ENCODE assay signal across 22 mouse cellular contexts in the genomic region with DNA sequence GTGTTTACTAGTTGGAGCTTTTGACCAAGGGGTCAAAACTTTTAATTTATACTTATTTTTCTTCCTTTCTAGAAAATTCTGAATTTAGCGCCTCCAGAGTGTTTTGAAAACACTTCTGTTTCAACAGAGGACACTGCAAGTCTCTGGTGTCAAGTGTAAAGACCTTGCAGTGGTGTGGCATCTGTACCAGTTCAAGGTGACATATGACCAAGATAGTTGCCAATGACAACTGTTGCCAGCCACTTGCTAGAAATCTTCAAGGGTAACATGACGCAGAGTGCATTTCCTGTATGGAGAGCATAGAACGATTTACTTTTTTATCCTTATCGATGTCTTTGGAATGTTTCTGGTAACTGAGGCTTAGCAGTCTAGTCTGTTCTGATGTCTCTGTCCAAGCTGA.
DNase-seq lines count a peak whose midpoint lies in the region; ATAC-seq and TF ChIP-seq lines count a peak whose summit lies in the region.
"Had no signal": no experiment of that assay in that cellular context is flagged by ENCODE, and none has a peak within 500 bp of the region (broad histone marks: within the 10 kb centered on the region; RNA-seq: fewer than 3 reads in every experiment).

No protein-coding gene starts in this region.

- TF ChIP-seq EP300 in liver, postnatal 0 days (IDR thresholded peaks at IDR 0.05; ENCODE audit: low read depth), result no peak

- no peaks in the 10 kb centered on the region for H3K9me3 ChIP-seq in heart, embryonic 10.5 days
- no peaks in the 10 kb centered on the region for H3K9me3 ChIP-seq in liver, embryonic 15.5 days (replicated peaks)
- no peaks in the 10 kb centered on the region for H3K9me3 ChIP-seq in liver, postnatal 0 days (ENCODE audit: low read length)
- H3K9me3 ChIP-seq: embryonic facial prominence, embryonic 15.5 days; forebrain, embryonic 15.5 days; hindbrain, embryonic 15.5 days; limb, embryonic 12.5 days; midbrain, embryonic 15.5 days; neural tube, embryonic 12.5 days had no signal

- no peak for TF ChIP-seq CTCF in liver, postnatal 0 days (IDR thresholded peaks at IDR 0.05; ENCODE audit: low read depth)

- no peak overlapping the region for H3K4me3 ChIP-seq in heart, embryonic 10.5 days
- H3K4me3 ChIP-seq in liver, embryonic 15.5 days (replicated peaks), result no peak overlapping the region
- no peak overlapping the region for H3K4me3 ChIP-seq in liver, postnatal 0 days (ENCODE audit: low read depth, low read length)
- H3K4me3 ChIP-seq: embryonic facial prominence, embryonic 15.5 days; forebrain, embryonic 15.5 days; hindbrain, embryonic 15.5 days; limb, embryonic 12.5 days; midbrain, embryonic 15.5 days; neural tube, embryonic 12.5 days had no signal

- H3K4me2 ChIP-seq in liver, embryonic 15.5 days, result no peak overlapping the region
- no peak overlapping the region for H3K4me2 ChIP-seq in liver, postnatal 0 days (ENCODE audit: low read depth, low read length)
- H3K4me2 ChIP-seq: embryonic facial prominence, embryonic 15.5 days; forebrain, embryonic 15.5 days; heart, embryonic 11.5 days; hindbrain, embryonic 15.5 days; limb, embryonic 12.5 days; midbrain, embryonic 15.5 days; neural tube, embryonic 12.5 days had no signal

- H3K4me1 ChIP-seq in heart, embryonic 10.5 days, result peaks cover 20% of the 10 kb centered on the region
- no peaks in the 10 kb centered on the region for H3K4me1 ChIP-seq in liver, embryonic 15.5 days (replicated peaks)
- H3K4me1 ChIP-seq in liver, postnatal 0 days (ENCODE audit: insufficient read depth), result peaks cover 5% of the 10 kb centered on the region; the same call in 1 of the 2 replicates
- H3K4me1 ChIP-seq: embryonic facial prominence, embryonic 15.5 days; forebrain, embryonic 15.5 days; hindbrain, embryonic 15.5 days; limb, embryonic 12.5 days; midbrain, embryonic 15.5 days; neural tube, embryonic 12.5 days had no signal

- ATAC-seq in liver, embryonic 15.5 days (ENCODE audit: insufficient read depth), result no peak
- ATAC-seq in liver, postnatal 0 days, result no peak
- ATAC-seq: forebrain, embryonic 15.5 days; midbrain, embryonic 15.5 days had no signal

- no peak overlapping the region for H3K9ac ChIP-seq in liver, embryonic 15.5 days
- no peak overlapping the region for H3K9ac ChIP-seq in liver, postnatal 0 days (replicated peaks)
- H3K9ac ChIP-seq: embryonic facial prominence, embryonic 15.5 days; forebrain, embryonic 15.5 days; hindbrain, embryonic 15.5 days; limb, embryonic 12.5 days; midbrain, embryonic 15.5 days; neural tube, embryonic 12.5 days had no signal

- H3K27ac ChIP-seq in heart, embryonic 10.5 days, result 0 out of 2 replicates have a peak overlapping the region, but pooled peaks have one; percentile 10
- H3K27ac ChIP-seq in liver, embryonic 15.5 days (replicated peaks), result peak overlapping the region; percentile 26; the same call in 1 of the 2 replicates
- peak overlapping the region; percentile 67 for H3K27ac ChIP-seq in liver, postnatal 0 days (ENCODE audit: low read depth)
- H3K27ac ChIP-seq: embryonic facial prominence, embryonic 15.5 days; forebrain, embryonic 15.5 days; hindbrain, embryonic 15.5 days; limb, embryonic 12.5 days; macrophage; midbrain, embryonic 15.5 days; neural tube, embryonic 12.5 days had no signal

- no peaks in the 10 kb centered on the region for H3K36me3 ChIP-seq in heart, embryonic 10.5 days
- no peaks in the 10 kb centered on the region for H3K36me3 ChIP-seq in liver, embryonic 15.5 days (replicated peaks)
- no peaks in the 10 kb centered on the region for H3K36me3 ChIP-seq in liver, postnatal 0 days (replicated peaks; ENCODE audit: insufficient read depth, low read length)
- H3K36me3 ChIP-seq: embryonic facial prominence, embryonic 15.5 days; forebrain, embryonic 15.5 days; hindbrain, embryonic 15.5 days; limb, embryonic 12.5 days; midbrain, embryonic 15.5 days; neural tube, embryonic 12.5 days had no signal

- no peaks in the 10 kb centered on the region for H3K27me3 ChIP-seq in heart, embryonic 10.5 days (ENCODE audit: insufficient read depth, poor library complexity, severe bottlenecking)
- H3K27me3 ChIP-seq in liver, embryonic 15.5 days, result no peaks in the 10 kb centered on the region
- H3K27me3 ChIP-seq in liver, postnatal 0 days (ENCODE audit: insufficient read depth, low read length), result no peaks in the 10 kb centered on the region
- H3K27me3 ChIP-seq: embryonic facial prominence, embryonic 15.5 days; forebrain, embryonic 15.5 days; hindbrain, embryonic 15.5 days; limb, embryonic 12.5 days; midbrain, embryonic 15.5 days; neural tube, embryonic 12.5 days had no signal

- intact Hi-C loops in heart, postnatal 14 days (cut with DNase I), result no loop called here

- peak; percentile 76 for DNase-seq in heart, embryonic 10.5 days (ENCODE audit: low spot score)
- no peak for DNase-seq in heart, postnatal 14 days
- DNase-seq in liver, result no peak
- DNase-seq in fat pad, adult 2 months (ENCODE audit: extremely low read depth, low read depth, low spot score), result peak; percentile 26
- DNase-seq in liver, postnatal 0 days, result no peak
- DNase-seq in thymus, postnatal 0 days (ENCODE audit: low spot score), result no peak
- DNase-seq in MN1 (ENCODE audit: low spot score), result no peak
- DNase-seq: adrenal gland, postnatal 10 days; cerebellum, adult 2 months; kidney, adult 18-20 months; kidney, postnatal 4 days; right cerebral cortex, adult 18-20 months; right cerebral cortex, postnatal 4 days had no signal

- WGBS in heart, embryonic 10.5 days, result 47% methylated on average over 4 of the region's 4 CpGs
- WGBS in liver, embryonic 15.5 days (ENCODE audit: insufficient replicate concordance), result 56% methylated on average over 4 of the region's 4 CpGs
- WGBS in liver, postnatal 0 days (ENCODE audit: insufficient replicate concordance), result 67% methylated on average over 4 of the region's 4 CpGs

Comparison
In these comparisons a context has a peak if more than half of its experiments do, and no peak if none do; other contexts are left out.
1. DNase-seq: peak in heart, embryonic 10.5 days (single experiment) and fat pad, adult 2 months (single experiment); none in heart, postnatal 14 days (0 of 2), liver (single experiment), liver, postnatal 0 days (single experiment), thymus, postnatal 0 days (single experiment) and MN1 (single experiment).
2. H3K27ac ChIP-seq: peak in every context shown above with its lines; median percentile 67 in liver, postnatal 0 days; 26 in liver, embryonic 15.5 days; 10 in heart, embryonic 10.5 days.